ENCODE assay signal across 27 mouse cellular contexts in genomic region chr3:41556451-41557266, GRCm38 (mm10). TPM values are rescaled to one million over a fixed set of nuclear protein-coding genes. Genes with fewer than 3 reads are reported as not detected.
A peak's percentile ranks its signal among the peaks of the same experiment; 100 is the strongest.
DNase-seq lines count a peak whose midpoint lies in the region; ATAC-seq and TF ChIP-seq lines count a peak whose summit lies in the region.
"Had no signal": no experiment of that assay in that cellular context is flagged by ENCODE, and none has a peak within 500 bp of the region (broad histone marks: within the 10 kb centered on the region; RNA-seq: fewer than 3 reads in every experiment).

No protein-coding gene starts in this region.

- no peak for TF ChIP-seq RAD21 in MEL (IDR thresholded peaks at IDR 0.05; ENCODE audit: low read depth, low read length)

- 84% methylated on average over 9 of the region's 11 CpGs for WGBS in midbrain, embryonic 11.5 days
- 89% methylated on average over 8 of the region's 11 CpGs for WGBS in midbrain, postnatal 0 days

- H3K9me3 ChIP-seq in midbrain, embryonic 11.5 days (ENCODE audit: control insufficient read depth, low read length) = no peaks in the 10 kb centered on the region
- H3K9me3 ChIP-seq in midbrain, postnatal 0 days (ENCODE audit: low read length) = no peaks in the 10 kb centered on the region
- no peaks in the 10 kb centered on the region for H3K9me3 ChIP-seq in MEL (replicated peaks; ENCODE audit: insufficient read depth, low read length)
- H3K9me3 ChIP-seq: heart, embryonic 10.5 days; heart, embryonic 13.5 days had no signal

- H3K4me2 ChIP-seq in midbrain, embryonic 11.5 days = no peak overlapping the region
- no peak overlapping the region for H3K4me2 ChIP-seq in midbrain, postnatal 0 days (ENCODE audit: low read depth, low read length, poor library complexity, severe bottlenecking)
- H3K4me2 ChIP-seq: forebrain, embryonic 13.5 days; heart, embryonic 13.5 days; hindbrain, embryonic 14.5 days had no signal

- no peak overlapping the region for H3K9ac ChIP-seq in midbrain, embryonic 11.5 days (ENCODE audit: low read length)
- no peak overlapping the region for H3K9ac ChIP-seq in midbrain, postnatal 0 days (replicated peaks; ENCODE audit: low read length, poor library complexity, severe bottlenecking)
- peak overlapping the region; percentile 82 for H3K9ac ChIP-seq in MEL (ENCODE audit: control insufficient read depth, low read depth, low read length, poor library complexity, severe bottlenecking)
- H3K9ac ChIP-seq: forebrain, embryonic 13.5 days; heart, embryonic 13.5 days; hindbrain, embryonic 14.5 days had no signal

- no peak for TF ChIP-seq CTCF in midbrain, postnatal 0 days (IDR thresholded peaks at IDR 0.05)
- TF ChIP-seq CTCF in MEL (IDR thresholded peaks at IDR 0.05 in 2 of 3, conservative IDR thresholded peaks at IDR 0.05 in 1 of 3; ENCODE audit: control insufficient read depth in 1 of 3, insufficient read depth in 1 of 3, low read depth in 2 of 3, low read length in 3 of 3, poor library complexity in 1 of 3, severe bottlenecking in 1 of 3) = no peak

- no peaks in the 10 kb centered on the region for H3K4me1 ChIP-seq in midbrain, embryonic 11.5 days (ENCODE audit: control insufficient read depth, insufficient read depth, low read length)
- no peaks in the 10 kb centered on the region for H3K4me1 ChIP-seq in midbrain, postnatal 0 days (ENCODE audit: insufficient read depth, low read length)
- peaks cover 4 to 18% of the 10 kb centered on the region in 2 experiments for H3K4me1 ChIP-seq in MEL (ENCODE audit: control insufficient read depth in 1 of 2, insufficient read depth in 2 of 2, low read length in 2 of 2)
- H3K4me1 ChIP-seq: forebrain, embryonic 10.5 days; forebrain, embryonic 13.5 days had no signal

- ATAC-seq in midbrain, embryonic 11.5 days (ENCODE audit: low FRiP score) = no peak
- no peak for ATAC-seq in midbrain, postnatal 0 days (ENCODE audit: low FRiP score)
- ATAC-seq: activated CD4-positive, CD25-positive, alpha-beta regulatory T cell, adult 4 months; forebrain, embryonic 13.5 days; forebrain, embryonic 16.5 days; hindbrain, postnatal 0 days; inflammation-experienced regulatory T-cells, adult 6 months; Patski had no signal

- H3K36me3 ChIP-seq in midbrain, embryonic 11.5 days (ENCODE audit: control insufficient read depth, insufficient read depth, low read length) = no peaks in the 10 kb centered on the region
- no peaks in the 10 kb centered on the region for H3K36me3 ChIP-seq in midbrain, postnatal 0 days (ENCODE audit: insufficient read depth, low read length)
- H3K36me3 ChIP-seq in MEL (ENCODE audit: control insufficient read depth in 1 of 2, insufficient read depth in 2 of 2, low read length in 2 of 2) = peaks cover 16 to 48% of the 10 kb centered on the region in 2 experiments
- H3K36me3 ChIP-seq: forebrain, embryonic 10.5 days; heart, embryonic 10.5 days; heart, embryonic 13.5 days had no signal

- peak; percentile 47 for DNase-seq in midbrain, embryonic 11.5 days (ENCODE audit: low spot score, missing footprints)
- DNase-seq in midbrain, postnatal 0 days (ENCODE audit: low spot score) = no peak
- DNase-seq in ES-CJ7 (ENCODE audit: low read depth, low spot score) (peak; percentile 61), MEL (ENCODE audit: low read depth, low spot score) (peak; percentile 69)
- no peak for DNase-seq in thymus, postnatal 25 days
- DNase-seq in ovary, postnatal 36 days (ENCODE audit: low spot score) = no peak
- DNase-seq in urinary bladder, postnatal 25 days (ENCODE audit: low spot score) = no peak
- DNase-seq: adrenal gland, adult 8-10 months; adrenal gland, postnatal 36 days; cerebellum, adult 18-20 months; cerebellum, adult 9-10 months; cerebellum, postnatal 14 days; gastrocnemius, postnatal 10 days; gastrocnemius, postnatal 36 days; heart, adult 2 months; heart, postnatal 14 days; heart, postnatal 4 days had no signal

- TF ChIP-seq EP300 in MEL (IDR thresholded peaks at IDR 0.05; ENCODE audit: low read depth in 1 of 2, low read length in 2 of 2) = peak in 1 of 2 experiments; percentile 3; a peak in 1 of 4 replicates

- no peaks in the 10 kb centered on the region for H3K27me3 ChIP-seq in midbrain, embryonic 11.5 days (ENCODE audit: control insufficient read depth, insufficient read depth, low read length)
- H3K27me3 ChIP-seq in midbrain, postnatal 0 days (ENCODE audit: insufficient read depth, low read length) = no peaks in the 10 kb centered on the region
- no peaks in the 10 kb centered on the region for H3K27me3 ChIP-seq in MEL (ENCODE audit: control insufficient read depth in 1 of 2, insufficient read depth in 2 of 2, low read length in 2 of 2)
- H3K27me3 ChIP-seq: forebrain, embryonic 13.5 days; heart, embryonic 13.5 days; Patski had no signal

- TF ChIP-seq POLR2A in MEL (IDR thresholded peaks at IDR 0.05; ENCODE audit: control insufficient read depth in 1 of 2, insufficient read depth in 1 of 2, low read depth in 1 of 2, low read length in 2 of 2, poor library complexity in 1 of 2) = peak in 1 of 2 experiments; percentile 2; a peak in 1 of 4 replicates

- no peak overlapping the region for H3K27ac ChIP-seq in midbrain, embryonic 11.5 days (ENCODE audit: low read depth, low read length)
- H3K27ac ChIP-seq in midbrain, postnatal 0 days (ENCODE audit: low read depth, low read length) = no peak overlapping the region
- peak overlapping the region; percentile 92 for H3K27ac ChIP-seq in MEL (ENCODE audit: control insufficient read depth, low read depth, low read length)
- H3K27ac ChIP-seq: forebrain, embryonic 10.5 days; forebrain, embryonic 13.5 days; heart, adult 2 months; heart, embryonic 10.5 days; heart, embryonic 13.5 days; hindbrain, embryonic 14.5 days; hindbrain, postnatal 0 days had no signal

- H3K79me2 ChIP-seq in MEL (ENCODE audit: control insufficient read depth, insufficient read depth, low read length, poor library complexity) = peaks cover 56% of the 10 kb centered on the region

- H3K4me3 ChIP-seq in midbrain, embryonic 11.5 days (ENCODE audit: low read depth, low read length) = no peak overlapping the region
- H3K4me3 ChIP-seq in midbrain, postnatal 0 days (ENCODE audit: low read depth, low read length) = no peak overlapping the region
- H3K4me3 ChIP-seq in MEL (ENCODE audit: control insufficient read depth in 1 of 2, insufficient read depth in 1 of 2, low read depth in 2 of 2, low read length in 2 of 2) = peak overlapping the region; percentile 83 to 91
- H3K4me3 ChIP-seq: forebrain, embryonic 10.5 days; forebrain, embryonic 13.5 days; heart, adult 2 months; heart, embryonic 10.5 days; heart, embryonic 13.5 days had no signal

TF ChIP-seq in MEL, 35 proteins besides CTCF, POLR2A, EP300 and RAD21:
- peak; percentile 32; the same call in 1 of the 2 replicates for TF ChIP-seq HCFC1 (IDR thresholded peaks at IDR 0.05; ENCODE audit: low read depth, low read length)
- peak; percentile 87 for TF ChIP-seq BHLHE40 (IDR thresholded peaks at IDR 0.05; ENCODE audit: borderline replicate concordance, low read depth, low read length)
- TF ChIP-seq TAL1 (IDR thresholded peaks at IDR 0.05; ENCODE audit: low read length) = no peak
- no peak for TF ChIP-seq MAFK (IDR thresholded peaks at IDR 0.05; ENCODE audit: borderline replicate concordance, low read depth, low read length)
- peak; percentile 52; the same call in 1 of the 2 replicates for TF ChIP-seq MXI1 (IDR thresholded peaks at IDR 0.05; ENCODE audit: low read depth, low read length)
- TF ChIP-seq MAZ (IDR thresholded peaks at IDR 0.05; ENCODE audit: low read depth, low read length) = peak; percentile 89
- peak; percentile 85; the same call in 1 of the 2 replicates for TF ChIP-seq CHD1 (IDR thresholded peaks at IDR 0.05; ENCODE audit: low read depth, low read length)
- TF ChIP-seq KAT2A (conservative IDR thresholded peaks at IDR 0.05; ENCODE audit: low read depth, low read length) = no peak
- 0 out of 2 replicates have a peak, but pooled peaks have one; percentile 24 for TF ChIP-seq ETS1 (IDR thresholded peaks at IDR 0.05; ENCODE audit: low read depth, low read length)
- TF ChIP-seq MYC (IDR thresholded peaks at IDR 0.05; ENCODE audit: low read depth, low read length) = peak; percentile 96
- peak; percentile 31; the same call in 1 of the 2 replicates for TF ChIP-seq CHD2 (IDR thresholded peaks at IDR 0.05; ENCODE audit: low read length)
- TF ChIP-seq SIN3A (IDR thresholded peaks at IDR 0.05; ENCODE audit: low read length) = 0 out of 2 replicates have a peak, but pooled peaks have one; percentile 19
- TF ChIP-seq MAX (IDR thresholded peaks at IDR 0.05; ENCODE audit: low read length) = peak; percentile 88
- peak; percentile 90 for TF ChIP-seq POLR2AphosphoS2 (IDR thresholded peaks at IDR 0.05; ENCODE audit: low read length)

RNA-seq across cellular contexts. Expression of gene Jade1, which starts 1.1 kb away (rescaled TPM):
- 17.1 and 20.2 TPM in 2 replicates for polyA plus RNA-seq in midbrain, embryonic 11.5 days (2014; fragmentation: Nextera tagmentation; extraction: Ambion mirVana)
- 18.8 and 21.8 TPM in 2 replicates for total RNA-seq in midbrain, postnatal 0 days (2014; rRNA removed)
- polyA plus RNA-seq in midbrain, postnatal 0 days (2015; fragmentation: Nextera tagmentation; extraction: Ambion mirVana) = 15.0 and 16.7 TPM in 2 replicates
- total RNA-seq in MEL (2012; rRNA removed) = 98.8 and 116 TPM in 2 replicates
- polyA plus RNA-seq in MEL (2012; ENCODE audit: insufficient read depth in 1 of 2, insufficient read length in 2 of 2, low read depth in 1 of 2, low replicate concordance in 2 of 2, missing spikeins in 1 of 2) = 100 to 1,000 TPM; 134 to 150 TPM

Comparison
In these comparisons a context has a peak if more than half of its experiments do, and no peak if none do; other contexts are left out.
1. DNase-seq: peak in midbrain, embryonic 11.5 days (single experiment), ES-CJ7 (single experiment) and MEL (single experiment); none in midbrain, postnatal 0 days (single experiment), thymus, postnatal 25 days (single experiment), ovary, postnatal 36 days (single experiment) and urinary bladder, postnatal 25 days (single experiment).
2. H3K4me3 ChIP-seq: peak in MEL (2 of 2); none in midbrain, embryonic 11.5 days (single experiment) and midbrain, postnatal 0 days (single experiment).